Mouse (Mus musculus) right cerebral cortex, postnatal 25 days (tissue): ENCODE data around the gene 1700001C19Rik.
"Not testable (repeated sequence)": the region's sequence is repeated elsewhere in the genome, so short reads cannot be mapped to it uniquely, and the experiment has no call there.

Experiments
- DNase-seq: peaks from one replicate; pipeline ENCODE4 v3.0.0; 2022

Gene 1700001C19Rik

DNA sequence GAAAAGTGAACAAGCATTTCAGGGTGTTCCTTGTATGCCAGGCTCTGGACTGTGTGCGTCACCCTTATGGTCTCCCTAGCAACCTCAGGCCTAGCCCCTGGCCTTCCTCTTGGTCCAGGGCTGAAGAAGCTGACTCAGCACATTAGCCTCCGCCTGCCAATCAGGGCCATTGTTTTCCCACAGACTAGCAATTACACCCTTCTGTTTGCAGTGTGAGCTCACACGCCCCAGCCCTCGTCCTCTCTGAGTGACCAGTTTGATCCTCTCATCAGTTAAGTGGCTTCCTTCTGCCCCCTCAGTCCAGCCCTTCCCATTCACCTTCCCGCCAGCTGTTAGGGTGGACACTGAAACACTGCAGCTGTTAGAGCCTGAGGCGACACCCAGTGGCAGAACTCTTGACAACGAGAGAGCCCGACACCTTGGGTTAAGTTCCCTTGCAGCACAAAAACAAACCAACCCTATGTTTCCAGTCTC lies 8.3 kb downstream of the 1700001C19Rik start:
- no peak for DNase-seq

DNA sequence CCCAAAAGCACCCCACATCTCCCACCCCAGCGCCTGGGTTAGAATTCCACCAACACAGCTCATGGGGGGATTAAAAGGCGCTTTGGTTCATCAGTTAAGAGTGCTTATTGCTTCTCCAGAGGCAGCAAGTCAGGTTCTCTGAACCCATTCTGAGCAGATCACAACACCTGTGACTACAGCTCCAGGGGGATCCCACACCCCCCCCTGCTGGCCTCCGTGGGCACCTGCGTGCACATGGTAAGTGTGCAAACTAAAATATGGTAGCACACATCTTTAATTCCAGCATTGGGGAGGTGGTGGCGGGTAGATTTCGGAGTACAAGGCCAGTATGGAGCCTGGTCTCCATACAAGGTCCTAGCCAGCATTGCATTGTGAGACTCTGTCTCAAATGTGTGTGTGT lies 9.9 kb downstream of the 1700001C19Rik start:
- DNase-seq: no peak

DNA sequence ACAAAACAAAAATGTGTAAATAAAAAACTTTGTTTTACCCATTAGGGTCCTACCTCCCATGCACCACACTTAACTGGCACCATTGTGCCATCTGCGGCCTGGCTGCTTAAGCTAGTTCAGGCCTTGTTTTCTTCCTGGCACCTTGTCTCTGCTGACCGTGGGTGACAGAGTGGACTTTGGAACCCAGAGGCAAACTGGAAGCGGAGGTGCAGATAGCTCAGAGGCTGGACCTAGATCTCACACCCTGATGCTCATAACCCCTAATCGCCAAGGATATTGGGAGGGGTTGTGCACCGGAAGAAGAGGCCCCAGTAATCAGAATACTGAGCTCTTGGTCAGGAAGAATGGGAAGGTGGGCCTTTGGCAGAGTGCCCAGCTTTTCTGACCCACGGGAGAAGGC lies 13.0 kb downstream of the 1700001C19Rik start:
- no peak for DNase-seq

DNA sequence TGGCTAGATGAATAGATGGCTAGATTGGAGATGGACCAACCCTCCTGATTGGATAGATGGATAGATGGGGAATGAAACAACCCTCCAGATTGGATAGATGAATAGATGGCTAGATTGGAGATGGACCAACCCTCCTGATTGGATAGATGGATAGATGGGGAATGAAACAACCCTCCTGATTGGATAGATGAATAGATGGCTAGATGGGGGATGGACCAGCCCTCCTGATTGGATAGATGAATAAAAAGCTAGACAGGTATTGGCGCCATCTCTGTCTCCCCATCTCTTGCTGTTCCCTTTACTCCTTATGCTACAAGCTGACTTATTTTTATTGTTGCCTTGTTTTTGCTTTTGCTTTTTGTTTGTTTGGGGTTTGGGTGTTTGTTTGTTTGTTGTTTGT lies 14.6 kb downstream of the 1700001C19Rik start:
- DNase-seq: not testable (repeated sequence)

DNA sequence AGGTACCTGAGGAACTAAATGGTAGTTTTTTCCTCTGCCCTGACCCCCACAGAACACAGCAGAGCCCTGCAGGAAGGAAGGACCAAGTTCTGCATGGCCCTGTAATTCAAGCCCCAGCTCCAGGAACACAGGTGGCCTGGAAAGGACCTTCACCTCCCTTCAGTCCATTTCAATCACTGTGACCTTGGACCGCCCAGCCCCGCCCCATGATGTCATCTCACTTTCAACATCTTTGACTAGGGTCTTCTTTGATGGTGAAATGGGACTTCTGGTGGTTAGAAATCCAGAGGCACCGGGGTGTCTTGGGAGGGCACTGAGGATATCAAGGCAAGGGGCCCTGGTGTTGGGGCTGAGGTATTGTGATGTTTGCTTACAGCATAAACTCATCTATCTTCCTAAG lies 15.6 kb downstream of the 1700001C19Rik start:
- DNase-seq: no peak

DNA sequence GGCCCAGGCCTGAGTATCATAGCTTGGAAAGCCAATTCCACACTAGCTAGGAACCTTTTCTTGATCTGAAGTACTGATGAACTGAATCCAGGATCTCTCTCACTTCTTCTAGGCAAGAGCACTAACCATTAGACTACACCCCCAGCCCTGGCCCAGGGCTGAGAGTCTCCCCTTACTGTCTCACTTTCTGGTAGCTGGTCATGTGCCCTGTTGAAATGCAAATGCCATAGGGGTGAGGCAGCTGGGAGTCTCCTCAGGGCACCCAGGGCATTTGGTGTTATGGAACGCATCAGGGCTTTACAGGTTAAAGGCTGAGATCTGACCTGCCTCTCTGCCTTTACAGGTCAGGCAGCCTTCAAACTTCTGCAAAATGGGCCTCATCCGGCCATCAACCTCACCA lies 17.0 kb downstream of the 1700001C19Rik start:
- DNase-seq: no peak

DNA sequence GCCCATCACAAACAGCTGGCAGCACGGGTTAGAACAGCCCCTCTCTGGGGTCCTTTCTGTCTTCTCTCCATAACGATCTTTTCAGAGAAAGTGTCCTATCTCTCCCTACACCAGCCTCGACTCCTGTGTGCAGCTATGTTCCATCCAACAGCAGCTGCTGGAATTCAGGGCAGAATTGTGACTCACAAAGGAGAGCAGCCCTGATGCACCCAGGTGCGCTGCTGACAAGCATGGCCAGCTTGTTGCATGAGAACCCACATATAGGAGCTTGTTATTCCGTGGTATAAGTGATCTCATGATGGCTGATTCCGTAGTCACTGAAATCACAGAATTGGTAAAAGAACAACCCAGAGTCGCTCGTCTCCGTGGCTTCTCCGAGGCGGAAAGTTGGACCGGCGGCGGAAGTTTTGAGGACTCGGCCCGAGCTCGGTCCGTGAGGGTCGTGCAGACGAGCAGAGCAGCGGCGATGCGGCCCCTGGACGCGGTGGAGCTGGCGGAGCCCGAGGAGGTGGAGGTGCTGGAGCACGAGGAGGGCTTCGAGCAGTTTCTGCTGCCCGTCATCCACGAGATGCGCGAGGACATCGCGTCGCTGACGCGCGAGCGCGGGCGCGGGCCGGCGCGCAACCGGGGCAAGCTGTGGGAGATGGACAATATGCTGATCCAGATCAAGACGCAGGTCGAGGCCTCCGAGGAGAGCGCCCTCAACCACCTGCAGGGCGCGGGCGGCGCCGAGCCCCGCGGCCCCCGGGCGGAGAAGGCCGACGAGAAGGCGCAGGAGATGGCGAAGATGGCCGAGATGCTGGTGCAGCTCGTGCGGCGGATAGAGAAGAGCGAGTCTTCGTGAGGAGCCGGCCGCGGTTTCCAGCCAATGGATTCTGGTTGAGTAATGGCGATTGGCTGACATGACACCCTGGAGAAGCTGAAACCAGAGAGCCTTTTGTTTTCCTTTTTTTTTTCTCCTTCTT lies 27.0 kb downstream of the 1700001C19Rik start:
- DNase-seq: peak; percentile 21

DNA sequence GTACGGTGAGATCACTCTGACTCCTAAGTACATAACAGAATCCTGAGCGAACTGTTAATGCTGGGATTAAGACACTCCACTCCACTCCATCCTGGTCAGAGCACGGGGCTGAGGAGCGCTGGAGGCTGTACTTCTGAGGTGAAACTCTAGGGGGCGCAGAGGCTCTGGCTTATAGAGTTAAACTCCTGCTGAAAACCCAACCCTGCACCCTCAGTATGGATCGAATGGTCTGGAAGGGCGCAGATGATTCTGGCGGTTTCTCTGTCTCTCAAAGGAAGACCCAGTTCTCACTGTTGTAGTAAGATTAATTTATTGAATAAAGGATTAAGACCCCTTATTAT lies 28.6 kb downstream of the 1700001C19Rik start:
- DNase-seq: no peak

DNA sequence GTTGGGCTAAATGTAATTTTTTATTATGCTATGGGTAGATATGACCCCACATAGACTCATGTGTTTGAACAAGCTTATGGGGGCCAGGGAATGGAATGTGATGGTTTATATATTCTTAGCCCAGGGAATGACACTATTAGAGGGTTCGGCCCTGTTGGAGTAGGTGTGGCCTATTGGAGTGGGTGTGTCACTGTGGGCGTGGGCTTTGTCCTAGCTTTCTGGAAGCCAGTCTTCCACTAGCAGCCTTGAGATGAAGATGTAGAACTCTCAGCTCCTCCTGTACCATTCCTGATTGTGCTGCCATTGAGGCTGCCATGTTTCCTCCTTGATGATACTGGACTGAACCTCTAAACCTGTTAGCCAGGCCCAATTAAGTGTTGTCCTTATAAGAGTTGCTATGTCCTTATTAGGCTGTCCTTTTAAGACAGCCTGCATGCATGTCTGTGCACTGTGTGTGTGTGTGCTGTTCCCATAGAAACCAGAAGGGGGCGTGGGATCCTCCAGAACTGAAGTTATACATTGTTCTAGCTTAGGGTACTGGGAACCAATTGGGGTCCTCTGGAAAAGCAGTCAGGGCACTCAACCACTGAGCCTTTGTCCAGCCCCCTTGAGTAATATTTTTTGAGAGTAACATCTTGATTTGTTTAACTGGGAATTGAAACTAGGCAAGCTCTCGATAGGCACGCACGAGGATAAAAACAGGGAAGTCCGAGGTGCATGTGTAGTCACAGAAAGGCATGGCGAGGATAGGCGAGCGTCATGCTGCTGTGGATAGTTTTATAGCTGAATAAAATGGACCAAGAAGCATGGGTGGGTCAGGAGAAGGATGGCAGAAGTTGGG lies 29.2 kb downstream of the 1700001C19Rik start:
- no peak for DNase-seq

DNA sequence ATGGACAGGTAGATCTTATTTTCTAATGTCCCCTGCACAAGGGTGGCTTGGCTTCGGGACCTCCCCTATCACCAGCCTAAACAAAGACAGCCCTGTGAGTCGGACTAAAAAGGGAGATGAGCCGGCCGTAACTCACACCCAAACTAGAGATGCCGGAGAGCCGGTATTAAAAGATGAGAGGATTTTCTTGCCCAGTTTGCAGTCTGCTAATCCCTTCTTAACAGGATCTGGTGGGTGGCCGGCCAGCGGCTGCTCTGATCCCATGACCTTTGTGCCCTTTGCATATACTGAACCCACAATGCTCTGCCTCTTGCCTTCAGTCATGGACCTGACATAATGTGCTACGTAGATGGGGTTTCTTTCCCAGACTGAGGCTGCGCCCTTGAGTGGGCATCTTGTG lies 36.7 kb downstream of the 1700001C19Rik start, which contains the start of gene Guca1a:
Gene Guca1a (minus strand): TSS at position 134 of the 400 bp plus-strand sequence.
- DNase-seq: no peak

DNA sequence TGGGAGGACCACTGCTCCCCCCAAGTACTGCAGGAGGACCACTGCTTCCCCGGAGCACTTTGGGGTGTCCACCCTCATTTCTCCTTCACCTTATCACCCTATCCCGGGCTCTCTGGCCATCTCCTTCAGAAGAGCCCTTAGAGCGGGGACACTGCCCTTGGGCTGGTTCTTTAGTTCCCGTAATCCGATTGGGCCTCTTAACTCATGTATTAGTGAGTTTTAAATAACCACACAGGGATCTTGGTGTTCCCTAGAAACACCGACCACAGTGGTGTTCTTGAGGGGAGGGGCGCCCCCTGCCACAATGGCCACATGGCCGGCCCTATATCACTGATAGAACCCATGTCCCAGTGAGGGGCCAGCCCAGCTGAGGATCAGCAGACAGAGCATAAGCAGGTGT lies 38.1 kb downstream of the 1700001C19Rik start:
- no peak for DNase-seq

DNA sequence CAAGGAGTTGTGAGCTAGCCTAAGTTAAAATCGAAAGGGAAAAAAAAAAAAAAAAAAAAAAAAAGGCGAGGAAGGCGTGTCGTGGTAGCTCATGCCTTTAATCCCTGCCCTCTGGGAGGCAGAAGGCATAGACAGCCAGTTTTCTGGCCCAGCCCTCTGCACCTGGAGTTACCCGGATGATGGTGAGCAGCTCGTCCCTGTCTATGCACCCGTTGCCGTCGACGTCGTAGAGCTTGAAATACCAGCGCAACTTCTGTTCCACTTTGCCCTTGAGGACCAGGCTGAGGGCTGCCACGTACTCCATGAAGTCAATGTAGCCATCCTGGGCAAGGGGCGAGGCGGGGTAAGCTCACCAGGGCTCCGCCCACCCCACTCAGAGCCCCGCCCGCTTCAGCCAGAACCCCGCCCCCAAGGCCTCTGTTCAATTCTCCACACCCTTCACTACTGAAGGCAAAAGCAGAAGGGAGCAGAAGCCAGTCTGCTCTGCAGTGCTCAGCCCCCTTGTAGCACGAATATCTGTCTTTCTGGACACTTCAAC lies 41.7 kb downstream of the 1700001C19Rik start:
- DNase-seq: no peak

DNA sequence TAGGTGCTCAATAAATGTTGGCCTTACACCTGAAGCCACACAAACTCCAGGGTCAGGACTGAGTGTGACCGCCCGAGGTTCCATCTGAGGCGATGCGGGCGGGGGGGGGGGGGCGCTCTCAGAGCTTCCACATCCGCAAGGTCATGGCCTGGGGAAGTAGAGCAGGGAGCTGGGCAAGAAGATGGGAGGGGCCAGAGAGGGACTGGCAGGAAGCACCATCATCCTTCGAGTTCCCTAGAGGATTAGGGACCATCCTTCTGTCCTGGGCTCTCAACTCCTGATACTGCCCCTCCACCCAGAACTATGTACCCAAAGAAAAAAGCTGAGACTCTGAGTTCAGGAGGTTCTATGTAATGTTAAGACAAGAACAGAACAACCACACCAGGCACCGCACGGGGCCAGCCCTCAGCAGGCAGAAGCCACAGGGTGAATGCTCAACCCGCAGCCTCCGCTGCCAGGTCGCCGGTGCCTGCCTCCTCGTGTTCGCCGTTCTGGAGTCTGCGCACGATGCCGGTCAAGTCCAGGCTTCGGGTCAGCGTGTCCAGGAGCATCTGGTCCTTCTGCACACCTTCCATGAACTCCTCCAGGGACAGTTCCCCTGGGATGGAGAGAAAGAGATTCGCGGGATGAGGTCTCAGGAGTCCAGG lies 42.8 kb downstream of the 1700001C19Rik start:
- DNase-seq: no peak

DNA sequence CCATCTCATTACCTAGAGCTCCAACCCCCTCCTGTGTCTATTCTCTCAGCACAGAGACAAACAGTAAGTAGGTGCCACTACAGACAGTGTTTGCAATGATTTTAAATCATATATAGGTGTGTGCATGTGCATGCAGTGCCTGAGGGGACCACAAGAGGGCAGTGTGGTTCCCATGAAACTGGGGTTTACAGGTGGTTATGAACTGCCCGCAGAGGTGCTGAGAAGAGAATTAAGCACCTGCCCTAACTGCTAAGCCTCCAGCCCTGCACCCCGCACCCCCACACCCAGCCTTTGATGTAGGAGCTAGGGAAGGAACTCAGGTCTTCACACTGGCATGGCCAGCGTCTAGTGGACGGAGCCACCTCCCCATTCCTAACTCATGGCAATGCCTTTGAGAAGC lies 50.5 kb downstream of the 1700001C19Rik start:
- no peak for DNase-seq

DNA sequence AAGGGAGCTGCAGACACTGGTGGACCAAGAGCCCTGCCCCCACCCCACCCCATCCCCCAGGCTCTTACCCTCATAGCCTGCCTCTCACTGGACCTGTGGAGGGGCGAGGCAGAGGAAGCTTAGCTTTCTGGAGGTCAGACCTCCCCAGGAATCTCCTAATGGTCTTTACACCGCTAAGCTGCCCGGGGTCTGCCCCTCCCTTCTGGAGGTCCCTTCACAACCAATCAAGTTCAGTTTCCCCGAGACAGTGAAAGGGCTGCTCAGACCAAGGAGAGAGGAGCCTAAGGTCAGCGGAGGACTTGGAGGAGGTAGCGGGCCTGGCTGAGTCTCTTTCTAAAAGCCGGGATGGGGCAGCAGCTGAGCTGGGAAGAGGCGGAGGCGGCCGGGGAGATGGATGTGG lies 52.0 kb downstream of the 1700001C19Rik start, which contains the start of gene Guca1b:
Gene Guca1b (plus strand): TSS at position 249 of the 400 bp plus-strand sequence.
- DNase-seq: no peak

DNA sequence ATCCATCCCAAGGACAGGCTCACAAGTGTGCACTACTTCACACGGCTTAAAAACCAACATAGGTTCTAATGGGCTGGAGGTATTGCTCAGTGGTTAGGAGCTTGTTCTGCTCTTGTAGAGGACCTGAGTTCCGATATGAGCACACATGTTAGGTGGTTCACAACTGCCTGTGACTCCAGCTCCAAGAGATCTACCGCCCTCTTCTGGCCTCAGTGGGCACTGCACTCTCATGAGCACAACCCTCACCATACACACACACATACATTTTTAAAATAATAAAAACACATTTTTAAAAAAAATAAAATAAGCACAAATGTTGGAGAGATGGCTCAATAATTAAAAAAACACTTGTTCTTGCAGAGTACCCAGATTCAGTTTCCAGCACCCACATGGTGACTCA lies 53.1 kb downstream of the 1700001C19Rik start:
- DNase-seq: no peak

DNA sequence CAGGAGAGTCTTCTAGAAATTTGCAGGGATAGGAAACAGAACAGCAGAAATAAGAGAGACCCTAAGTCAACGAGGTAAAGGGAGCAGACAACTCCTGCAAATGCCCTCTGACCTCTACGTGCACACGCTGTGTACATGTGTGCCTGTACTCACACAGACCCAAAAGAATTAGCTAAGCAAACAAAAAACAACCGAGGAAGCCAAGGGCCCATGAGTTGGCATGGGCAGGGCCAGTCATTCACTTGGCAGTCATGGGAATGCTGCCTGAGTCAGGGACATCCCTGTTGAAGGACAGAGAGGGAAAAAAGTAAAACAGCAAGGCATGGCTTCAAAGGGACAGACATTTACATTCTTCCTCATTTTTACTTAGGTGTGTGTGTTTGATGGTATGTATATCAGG lies 53.9 kb downstream of the 1700001C19Rik start:
- DNase-seq: no peak

DNA sequence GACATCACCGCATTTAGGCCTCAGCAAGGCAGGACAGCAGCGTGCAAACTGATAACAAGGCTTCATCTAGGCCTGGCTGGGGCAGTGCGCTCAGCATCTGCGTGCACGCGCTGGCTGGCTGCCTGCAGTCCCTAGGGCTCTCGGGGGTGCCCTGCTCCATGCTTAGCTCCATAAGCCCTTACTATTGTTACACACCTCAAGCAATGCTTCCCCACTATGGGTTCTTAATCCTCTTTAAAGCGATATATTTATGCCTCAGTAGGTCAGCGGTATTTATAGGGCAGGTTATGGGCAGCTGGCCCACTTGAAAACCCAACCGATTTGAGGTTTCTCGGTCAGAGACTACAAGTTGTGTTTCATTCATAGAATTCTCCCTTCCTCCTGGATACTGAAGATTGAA lies 55.3 kb downstream of the 1700001C19Rik start:
- no peak for DNase-seq

DNA sequence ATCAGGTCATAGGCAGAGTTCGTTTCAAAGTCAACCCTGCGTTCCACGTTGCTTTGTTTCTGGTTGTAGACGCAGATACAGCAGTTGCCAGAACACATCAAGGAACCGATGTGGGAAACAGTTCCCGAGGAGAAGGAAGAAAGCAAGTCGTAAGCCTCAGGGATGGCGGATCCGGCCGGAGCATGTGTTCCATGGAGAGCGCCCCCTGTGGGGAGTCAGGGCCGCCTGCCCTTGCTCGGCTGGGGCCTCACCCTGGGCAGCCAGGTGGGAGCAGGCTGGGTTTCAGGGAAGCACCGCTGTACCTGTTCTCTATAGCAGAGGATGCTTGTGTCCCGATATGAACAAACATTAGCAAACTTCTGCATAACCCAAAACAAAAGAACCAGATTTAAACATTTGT lies 59.0 kb downstream of the 1700001C19Rik start:
- no peak for DNase-seq

DNA sequence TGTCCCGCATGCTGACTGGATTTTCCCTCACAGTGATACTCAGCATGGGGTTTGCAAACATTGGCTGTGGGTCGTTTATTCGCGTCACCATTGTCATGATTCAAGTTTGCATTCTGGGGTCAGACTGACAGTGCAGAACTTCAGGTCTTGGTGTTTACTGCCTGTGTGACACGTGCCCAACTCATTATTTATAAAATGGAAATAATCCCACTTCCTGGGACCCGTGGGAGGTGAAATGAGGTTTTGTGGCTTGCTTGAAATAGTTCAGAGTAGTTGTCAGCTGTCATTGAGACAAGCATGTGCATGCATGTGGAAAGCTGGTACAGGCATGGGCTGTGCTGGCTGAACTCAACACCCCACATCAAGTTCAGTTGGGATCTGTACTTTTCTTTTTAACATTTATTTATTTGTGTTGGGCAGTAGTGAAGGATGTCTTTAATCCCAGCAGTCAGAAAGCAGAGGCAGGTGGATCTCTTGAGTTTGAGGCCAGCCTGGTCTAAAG lies 60.3 kb downstream of the 1700001C19Rik start:
- no peak for DNase-seq

DNA sequence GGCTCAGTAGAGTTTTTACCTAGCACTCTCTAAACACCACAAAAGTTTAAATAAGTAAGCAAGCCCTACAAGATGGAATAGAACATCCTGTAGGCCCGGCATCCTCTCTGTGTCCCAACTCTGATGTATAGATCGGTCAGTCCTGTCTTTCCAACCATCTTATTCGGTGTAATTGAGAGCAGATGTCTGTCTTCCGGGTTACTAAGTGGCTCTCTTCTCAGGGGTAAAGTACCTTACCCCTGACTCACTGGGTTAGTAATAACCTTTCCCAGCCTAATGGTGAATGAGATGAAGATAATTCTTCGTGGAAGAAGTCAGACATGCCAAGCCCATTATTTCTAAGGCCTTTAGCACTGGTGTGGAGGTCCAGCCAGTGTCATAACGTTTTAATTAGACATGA lies 63.2 kb downstream of the 1700001C19Rik start:
- DNase-seq: no peak

DNA sequence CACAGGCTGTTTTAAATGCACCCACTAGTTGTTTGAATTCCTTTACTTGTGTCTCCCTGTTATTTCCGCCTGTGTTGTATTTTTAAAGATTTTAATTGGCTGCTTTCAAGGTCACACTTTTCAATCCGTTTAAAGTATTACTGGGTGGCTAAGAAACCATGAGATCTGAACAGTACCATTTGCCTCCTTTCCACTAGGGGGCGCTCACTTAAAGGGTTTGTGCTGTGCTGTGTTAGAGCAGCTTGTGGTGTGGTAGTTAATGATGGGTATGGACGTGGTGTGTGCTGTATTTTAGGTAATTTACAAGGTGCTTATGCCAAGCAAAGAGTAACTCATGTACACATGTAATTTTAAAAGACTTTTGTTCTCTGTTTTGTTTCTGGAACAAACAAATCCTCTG lies 65.7 kb downstream of the 1700001C19Rik start:
- no peak for DNase-seq

DNA sequence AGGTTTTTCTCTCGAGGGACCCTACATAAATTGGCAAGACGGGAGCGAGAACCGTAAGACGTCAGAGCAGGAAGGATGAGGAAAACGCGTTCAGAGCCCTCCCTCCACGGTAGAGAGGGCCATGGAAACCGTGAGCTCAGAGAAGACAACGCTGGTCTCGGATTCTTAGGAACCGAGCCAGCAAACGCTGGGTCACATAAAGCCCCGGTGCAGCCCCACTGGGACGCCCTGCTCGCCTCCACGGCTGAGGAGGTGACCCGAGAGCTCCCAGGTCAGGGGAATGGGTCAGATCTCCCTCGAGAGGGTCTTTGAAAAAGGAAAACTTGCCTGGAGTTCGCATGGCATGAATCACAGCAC lies 68.1 kb downstream of the 1700001C19Rik start:
- DNase-seq: no peak
